ENCODE assay signal across 16 mouse cellular contexts in genomic region chr2:121184142-121184541, GRCm38 (mm10).
"Had no signal": no experiment of that assay in that cellular context is flagged by ENCODE, and none has a peak within 500 bp of the region (broad histone marks: within the 10 kb centered on the region; RNA-seq: fewer than 3 reads in every experiment).

No protein-coding gene starts in this region.

- H3K27me3 ChIP-seq: neural tube, embryonic 13.5 days; neural tube, embryonic 15.5 days; stomach, embryonic 15.5 days had no signal

- H3K27ac ChIP-seq: neural tube, embryonic 13.5 days; neural tube, embryonic 15.5 days; stomach, embryonic 15.5 days; stomach, postnatal 0 days had no signal

- H3K9me3 ChIP-seq: neural tube, embryonic 13.5 days; neural tube, embryonic 15.5 days; stomach, embryonic 15.5 days had no signal

- H3K4me2 ChIP-seq: neural tube, embryonic 13.5 days; neural tube, embryonic 15.5 days; stomach, embryonic 15.5 days had no signal

- H3K4me3 ChIP-seq: neural tube, embryonic 13.5 days; neural tube, embryonic 15.5 days; stomach, embryonic 15.5 days had no signal

- DNase-seq: retina, postnatal 1 day; right cerebral cortex, adult 18-20 months; right cerebral cortex, postnatal 14 days; right cerebral cortex, postnatal 25 days; right cerebral cortex, postnatal 4 days; spleen, adult 18-20 months; thymus, adult 18-20 months; thymus, adult 2 months; thymus, postnatal 14 days; thymus, postnatal 25 days; thymus, postnatal 36 days; thymus, postnatal 4 days had no signal

- H3K9ac ChIP-seq: neural tube, embryonic 13.5 days; neural tube, embryonic 15.5 days; stomach, embryonic 15.5 days had no signal

- H3K4me1 ChIP-seq: neural tube, embryonic 13.5 days; neural tube, embryonic 15.5 days; stomach, embryonic 15.5 days had no signal
